Mouse (Mus musculus): ENCODE data around the gene Adgrf2. TPM values are rescaled to one million over a fixed set of nuclear protein-coding genes. Genes with fewer than 3 reads are reported as not detected.

The Adgrf2 gene
- polyA plus RNA-seq, 1 experiment = 0.01 TPM

GRCm38 (mm10) chr17:42705611-42706010, 36.4 kb downstream of the Adgrf2 start:
- no peak overlapping the region for H3ac ChIP-seq (ENCODE audit: control insufficient read depth, insufficient read length)
- H3K4me3 ChIP-seq = no peak overlapping the region
- TF ChIP-seq POLR2AphosphoS2 (IDR thresholded peaks at IDR 0.05; ENCODE audit: insufficient read length, low read depth) (no peak), TCF12 (IDR thresholded peaks at IDR 0.05; ENCODE audit: insufficient read depth, poor library complexity, severe bottlenecking) (no peak), TCF3 (IDR thresholded peaks at IDR 0.05; ENCODE audit: insufficient read length, low read depth) (no peak), MYOD1 (IDR thresholded peaks at IDR 0.05; ENCODE audit: control insufficient read depth in 1 of 3, insufficient read length in 2 of 3, low read depth in 2 of 3) (no peak), MAX (IDR thresholded peaks at IDR 0.05; ENCODE audit: low read depth) (no peak), E2F4 (IDR thresholded peaks at IDR 0.05; ENCODE audit: insufficient read depth) (no peak), REST (IDR thresholded peaks at IDR 0.05; ENCODE audit: insufficient read depth, insufficient read length) (no peak), MYOG (IDR thresholded peaks at IDR 0.05; ENCODE audit: control insufficient read depth in 1 of 3, insufficient read depth in 1 of 3, insufficient read length in 2 of 3, low read depth in 2 of 3) (no peak), USF1 (IDR thresholded peaks at IDR 0.05; ENCODE audit: low read depth) (no peak), POLR2A (IDR thresholded peaks at IDR 0.05; ENCODE audit: insufficient read length, low read depth) (no peak), SRF (IDR thresholded peaks at IDR 0.05; ENCODE audit: control insufficient read depth, insufficient read length, low read depth) (no peak), CEBPB (IDR thresholded peaks at IDR 0.05; ENCODE audit: insufficient read depth, poor library complexity, severe bottlenecking) (no peak)
- no peak overlapping the region for H3K4me2 ChIP-seq (ENCODE audit: low read depth)
- H3K36me3 ChIP-seq (ENCODE audit: control insufficient read depth, insufficient read depth) = no peaks in the 10 kb centered on the region
- H3K27me3 ChIP-seq (ENCODE audit: control insufficient read depth, insufficient read depth, insufficient read length) = no peaks in the 10 kb centered on the region
- H3K79me2 ChIP-seq (ENCODE audit: control insufficient read depth, insufficient read depth) = no peaks in the 10 kb centered on the region

- Histone ChIP-seq H3ac (ENCODE audit: control insufficient read depth, insufficient read length) (no peak overlapping the region), H3K4me2 (ENCODE audit: low read depth) (no peak overlapping the region), H3K27me3 (ENCODE audit: control insufficient read depth, insufficient read depth, insufficient read length) (no peaks in the 10 kb centered on the region), H3K79me2 (ENCODE audit: control insufficient read depth, insufficient read depth) (no peaks in the 10 kb centered on the region), H3K36me3 (ENCODE audit: control insufficient read depth, insufficient read depth) (no peaks in the 10 kb centered on the region), H3K4me3 (no peak overlapping the region)
- TF ChIP-seq TCF12 (IDR thresholded peaks at IDR 0.05; ENCODE audit: insufficient read depth, poor library complexity, severe bottlenecking) (no peak), MYOG (IDR thresholded peaks at IDR 0.05; ENCODE audit: control insufficient read depth in 1 of 3, insufficient read depth in 1 of 3, insufficient read length in 2 of 3, low read depth in 2 of 3) (no peak)
Measured at GRCm38 (mm10) chr17:42702198-42702597, 39.8 kb downstream of the Adgrf2 start.

- TF ChIP-seq SRF (IDR thresholded peaks at IDR 0.05; ENCODE audit: control insufficient read depth, insufficient read length, low read depth) (no peak), TCF3 (IDR thresholded peaks at IDR 0.05; ENCODE audit: insufficient read length, low read depth) (no peak), MAX (IDR thresholded peaks at IDR 0.05; ENCODE audit: low read depth) (no peak), E2F4 (IDR thresholded peaks at IDR 0.05; ENCODE audit: insufficient read depth) (no peak), REST (IDR thresholded peaks at IDR 0.05; ENCODE audit: insufficient read depth, insufficient read length) (no peak), USF1 (IDR thresholded peaks at IDR 0.05; ENCODE audit: low read depth) (no peak), CEBPB (IDR thresholded peaks at IDR 0.05; ENCODE audit: insufficient read depth, poor library complexity, severe bottlenecking) (no peak), MYOD1 (IDR thresholded peaks at IDR 0.05; ENCODE audit: control insufficient read depth in 1 of 3, insufficient read length in 2 of 3, low read depth in 2 of 3) (no peak), POLR2A (IDR thresholded peaks at IDR 0.05; ENCODE audit: insufficient read length, low read depth) (no peak), POLR2AphosphoS2 (IDR thresholded peaks at IDR 0.05; ENCODE audit: insufficient read length, low read depth) (no peak), MYOG (IDR thresholded peaks at IDR 0.05; ENCODE audit: control insufficient read depth in 1 of 3, insufficient read depth in 1 of 3, insufficient read length in 2 of 3, low read depth in 2 of 3) (no peak), TCF12 (IDR thresholded peaks at IDR 0.05; ENCODE audit: insufficient read depth, poor library complexity, severe bottlenecking) (no peak)
- Histone ChIP-seq H3K27me3 (ENCODE audit: control insufficient read depth, insufficient read depth, insufficient read length) (no peaks in the 10 kb centered on the region), H3K36me3 (ENCODE audit: control insufficient read depth, insufficient read depth) (no peaks in the 10 kb centered on the region), H3ac (ENCODE audit: control insufficient read depth, insufficient read length) (no peak overlapping the region), H3K79me2 (ENCODE audit: control insufficient read depth, insufficient read depth) (no peaks in the 10 kb centered on the region), H3K4me2 (ENCODE audit: low read depth) (no peak overlapping the region), H3K4me3 (no peak overlapping the region)
Measured at GRCm38 (mm10) chr17:42694730-42695129, 47.2 kb downstream of the Adgrf2 start.

GRCm38 (mm10) chr17:42692136-42692535, 49.8 kb downstream of the Adgrf2 start, which contains the start of gene Adgrf4:
TSS of gene Adgrf4 (minus strand) at chr17:42692284.
- Histone ChIP-seq H3ac (ENCODE audit: control insufficient read depth, insufficient read length) (no peak within 1 kb of the TSS), H3K36me3 (ENCODE audit: control insufficient read depth, insufficient read depth) (no peaks in the 10 kb centered on the region), H3K4me3 (no peak within 1 kb of the TSS), H3K79me2 (ENCODE audit: control insufficient read depth, insufficient read depth) (no peaks in the 10 kb centered on the region), H3K4me2 (ENCODE audit: low read depth) (no peak within 1 kb of the TSS), H3K27me3 (ENCODE audit: control insufficient read depth, insufficient read depth, insufficient read length) (no peaks in the 10 kb centered on the region)
- no peak for TF ChIP-seq TCF3 (IDR thresholded peaks at IDR 0.05; ENCODE audit: insufficient read length, low read depth)
- TF ChIP-seq CEBPB (IDR thresholded peaks at IDR 0.05; ENCODE audit: insufficient read depth, poor library complexity, severe bottlenecking) = no peak
- TF ChIP-seq MYOD1 (IDR thresholded peaks at IDR 0.05; ENCODE audit: control insufficient read depth in 1 of 3, insufficient read length in 2 of 3, low read depth in 2 of 3) = no peak

- Histone ChIP-seq H3K79me2 (ENCODE audit: control insufficient read depth, insufficient read depth) (no peaks in the 10 kb centered on the region), H3ac (ENCODE audit: control insufficient read depth, insufficient read length) (no peak overlapping the region), H3K36me3 (ENCODE audit: control insufficient read depth, insufficient read depth) (no peaks in the 10 kb centered on the region), H3K4me3 (no peak overlapping the region), H3K4me2 (ENCODE audit: low read depth) (no peak overlapping the region), H3K27me3 (ENCODE audit: control insufficient read depth, insufficient read depth, insufficient read length) (no peaks in the 10 kb centered on the region)
- no peak for TF ChIP-seq POLR2A (IDR thresholded peaks at IDR 0.05; ENCODE audit: insufficient read length, low read depth)
Measured at GRCm38 (mm10) chr17:42690531-42690930, 51.4 kb downstream of the Adgrf2 start.

Other genes with a start within 250 kb of the Adgrf2 start
- gene Opn5, start 130.8 kb downstream of the Adgrf2 start, polyA plus RNA-seq (2012; fragmentation: generic; extraction: Trizol) = not detected
- not detected for gene Adgrf4, start 49.9 kb downstream of the Adgrf2 start, polyA plus RNA-seq (2012; fragmentation: generic; extraction: Trizol)
- 2.3 TPM for gene Cd2ap, start 134.5 kb upstream of the Adgrf2 start, polyA plus RNA-seq (2012; fragmentation: generic; extraction: Trizol)